Mouse (Mus musculus): Measurements from ENCODE around the gene Farp1.
A peak's percentile ranks its signal among the peaks of the same experiment; 100 is the strongest.

Farp1 gene

DNA sequence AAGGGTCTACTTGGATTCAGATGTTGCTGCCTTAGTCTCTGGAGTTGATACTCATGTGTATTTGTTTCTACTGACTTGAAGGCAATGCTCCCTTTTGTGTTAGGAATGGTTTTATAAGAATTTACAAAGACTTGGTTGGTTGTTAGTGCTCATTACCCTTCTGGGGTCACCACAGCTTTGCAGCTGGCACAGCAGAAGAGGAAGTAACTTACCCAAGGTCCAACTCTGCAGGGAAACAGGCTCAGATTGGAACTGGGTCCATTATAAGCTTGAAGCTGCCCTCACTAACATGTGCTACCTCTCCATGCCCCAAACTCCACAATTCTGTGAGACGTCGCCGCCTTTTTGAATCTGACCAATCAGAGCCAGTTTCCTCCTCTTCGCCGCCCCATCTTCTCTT, 22.8 kb downstream of the Farp1 start:
- DNase-seq (ENCODE audit: low read depth): no peak

GRCm38 (mm10) chr14:121058481-121058880, 23.5 kb downstream of the Farp1 start:
- no peak for DNase-seq (ENCODE audit: low read depth)

DNA sequence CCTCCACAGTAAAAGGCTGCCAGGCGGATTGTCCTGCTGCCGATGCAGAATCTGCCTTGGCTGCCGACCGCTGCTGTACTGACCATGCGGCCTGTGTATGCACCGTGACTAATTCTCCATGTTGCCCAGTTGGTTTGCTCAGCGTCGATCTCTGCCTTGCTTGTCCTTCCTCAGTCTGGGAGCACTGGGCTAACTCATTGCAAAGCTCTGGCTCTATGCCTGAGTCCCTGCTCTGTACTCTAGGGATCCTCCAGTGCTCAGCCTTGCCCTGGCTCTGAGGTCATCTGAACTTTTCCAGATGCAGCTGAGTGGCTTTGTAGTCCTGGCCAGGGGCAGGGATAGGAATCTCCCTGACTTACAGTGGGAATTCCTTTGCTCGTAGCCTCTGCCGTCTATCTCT, 24.3 kb downstream of the Farp1 start:
- peak; percentile 76 for DNase-seq (ENCODE audit: low read depth)

- DNase-seq (ENCODE audit: low read depth): no peak
Observed at GRCm38 (mm10) chr14:121060484-121060883, 25.5 kb downstream of the Farp1 start.

DNA sequence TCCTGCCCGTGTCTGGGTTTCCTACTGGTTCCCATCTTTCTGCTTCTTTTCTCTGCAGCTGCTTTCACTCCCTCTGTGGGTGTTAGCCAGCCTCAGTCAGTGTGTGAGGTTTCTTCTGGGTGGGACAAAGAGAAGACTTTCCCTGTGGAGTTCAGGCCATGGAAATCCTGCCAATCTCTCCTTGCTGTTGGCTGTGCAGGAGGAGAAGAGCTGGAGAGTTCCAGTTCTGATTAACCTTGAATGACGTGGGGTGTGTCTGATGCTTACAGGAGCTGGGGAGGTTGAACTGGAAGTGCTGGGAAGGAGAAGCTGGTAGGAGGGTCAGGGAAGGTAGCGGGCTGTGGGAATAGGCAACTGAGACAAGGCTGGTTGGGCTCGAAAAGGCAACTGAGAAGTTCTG, 26.7 kb downstream of the Farp1 start:
- peak; percentile 22 for DNase-seq (ENCODE audit: low read depth)

- DNase-seq (ENCODE audit: low read depth): peak; percentile 69
Observed at GRCm38 (mm10) chr14:121062238-121063082, 27.5 kb downstream of the Farp1 start.

- DNase-seq (ENCODE audit: low read depth): no peak
Observed at GRCm38 (mm10) chr14:121064726-121065125, 29.7 kb downstream of the Farp1 start.

GRCm38 (mm10) chr14:121073093-121073866, 38.3 kb downstream of the Farp1 start:
- peak; percentile 78 for DNase-seq (ENCODE audit: low read depth)

- DNase-seq (ENCODE audit: low read depth): no peak
Observed at GRCm38 (mm10) chr14:121074197-121074734, 39.3 kb downstream of the Farp1 start.

- DNase-seq (ENCODE audit: low read depth): no peak
Observed at GRCm38 (mm10) chr14:121080739-121081138, 45.7 kb downstream of the Farp1 start.

DNA sequence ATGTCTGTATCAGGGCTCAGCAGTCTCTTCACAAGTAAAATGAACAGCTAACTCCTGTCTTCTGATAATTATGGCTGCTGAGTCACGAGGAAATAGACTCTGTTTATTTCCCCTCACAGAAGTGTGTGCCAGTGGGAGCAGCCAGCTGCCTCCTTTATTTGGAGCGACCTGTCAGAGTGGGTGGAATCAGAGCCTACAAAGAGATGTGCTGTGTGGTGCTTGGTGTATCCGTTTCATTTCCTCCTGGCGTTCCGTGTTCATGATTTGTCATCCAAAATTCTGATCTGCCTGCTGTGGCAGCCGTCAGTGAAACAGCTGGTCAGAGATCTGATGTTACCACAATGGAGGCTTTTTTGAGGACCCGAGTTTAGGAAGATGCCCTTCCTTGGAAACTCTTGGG, 47.3 kb downstream of the Farp1 start:
- peak; percentile 68 for DNase-seq (ENCODE audit: low read depth)

DNA sequence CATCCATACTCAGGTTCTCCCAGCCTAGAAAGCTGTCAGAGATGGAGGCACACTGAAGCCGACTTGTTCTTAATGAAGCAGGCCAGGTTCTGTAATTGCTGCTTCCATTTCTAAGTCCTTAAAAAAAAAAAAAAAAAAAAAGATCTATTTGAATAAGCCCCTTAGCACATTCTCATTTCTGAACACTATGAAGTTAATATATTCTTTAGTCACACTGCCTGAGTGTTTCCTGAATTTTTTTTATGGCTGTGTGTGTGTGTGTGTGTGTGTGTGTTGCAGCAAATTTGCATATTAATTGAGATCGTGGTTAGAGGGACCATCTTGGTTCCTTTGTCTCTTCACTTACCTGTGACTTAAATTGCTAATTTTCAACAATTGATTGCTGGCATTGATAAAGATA, 47.8 kb downstream of the Farp1 start:
- DNase-seq (ENCODE audit: low read depth): no peak

- no peak for DNase-seq (ENCODE audit: low read depth)
Observed at GRCm38 (mm10) chr14:121083352-121083751, 48.4 kb downstream of the Farp1 start.

DNA sequence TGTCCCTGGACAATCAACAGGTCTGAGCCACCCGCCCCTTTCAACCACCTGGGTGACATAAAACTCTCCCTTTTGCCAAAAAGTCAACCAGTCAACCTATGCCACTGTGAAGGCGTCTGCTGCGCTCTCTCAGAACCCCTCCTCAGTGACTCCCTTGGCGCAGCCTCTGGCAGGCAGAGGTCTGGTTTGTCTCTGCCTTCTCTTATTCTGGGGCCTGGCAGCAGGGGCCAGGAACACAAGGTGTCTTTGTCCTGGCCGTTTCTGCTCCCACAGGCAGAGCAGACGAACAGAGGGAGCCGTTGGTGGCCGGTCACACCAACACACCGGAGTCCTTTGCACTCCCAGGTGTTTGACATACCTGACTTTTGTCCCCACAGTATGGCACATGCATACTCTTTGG, 57.5 kb downstream of the Farp1 start:
- DNase-seq (ENCODE audit: low read depth): no peak

GRCm38 (mm10) chr14:121093860-121094259, 58.9 kb downstream of the Farp1 start:
- no peak for DNase-seq (ENCODE audit: low read depth)

DNA sequence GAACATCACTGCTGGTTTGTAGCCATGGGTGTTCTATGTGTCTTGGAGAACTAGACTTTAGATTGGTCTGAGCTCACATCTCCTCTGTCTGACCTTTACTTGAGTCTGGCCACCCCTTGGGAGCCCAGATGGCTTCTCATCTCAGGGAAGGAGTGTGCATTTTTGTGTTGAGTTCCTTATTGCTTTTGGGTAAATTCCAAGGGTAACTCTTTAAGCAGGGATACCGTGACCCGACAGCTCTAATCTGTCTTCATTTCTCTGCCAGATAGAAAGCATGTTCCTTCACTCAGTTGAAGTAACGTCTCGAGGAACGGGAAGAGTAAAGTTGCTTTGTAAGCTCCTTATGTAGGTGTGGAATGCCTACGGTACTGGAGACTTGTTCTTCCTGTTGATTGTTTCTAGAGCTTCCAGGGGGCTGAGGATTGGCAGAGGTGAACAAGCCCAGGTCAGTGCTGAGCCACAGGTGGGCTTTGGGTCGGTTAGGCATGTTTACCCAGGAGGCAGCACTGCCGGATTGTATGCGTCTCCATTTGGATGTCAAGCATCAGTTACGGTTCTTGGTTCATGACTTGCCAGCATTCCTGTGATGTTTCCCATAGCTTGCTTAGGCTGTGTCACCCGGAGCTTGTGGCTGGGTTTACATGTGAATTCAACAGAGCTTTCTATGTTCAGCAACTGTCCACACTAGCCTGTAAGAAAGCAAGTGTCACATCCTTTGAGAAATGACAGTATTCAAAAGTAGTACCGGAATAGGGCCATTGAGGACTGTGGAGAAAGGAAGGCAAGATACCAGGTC, 62.8 kb downstream of the Farp1 start:
- DNase-seq (ENCODE audit: low read depth): peak; percentile 22

DNA sequence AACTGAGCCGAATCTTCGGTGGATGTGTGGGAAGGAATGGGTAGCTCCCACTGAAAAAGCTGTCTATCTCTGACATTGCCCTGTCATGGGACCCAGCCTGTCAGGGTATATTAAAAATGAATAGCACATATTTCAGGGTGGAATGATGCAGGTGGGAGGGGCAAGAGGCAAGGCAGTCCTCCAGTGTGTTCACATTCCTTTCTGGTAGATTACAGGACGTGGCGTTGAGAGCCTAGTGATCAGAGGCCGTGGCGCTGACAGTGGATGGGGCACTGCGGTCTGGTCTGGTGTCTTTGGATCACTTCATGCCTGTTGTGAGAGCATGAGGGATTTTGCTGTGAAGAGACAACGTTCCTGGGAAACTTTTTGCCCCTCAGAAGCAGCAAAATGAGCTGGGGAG, 64.1 kb downstream of the Farp1 start:
- DNase-seq (ENCODE audit: low read depth): no peak

DNA sequence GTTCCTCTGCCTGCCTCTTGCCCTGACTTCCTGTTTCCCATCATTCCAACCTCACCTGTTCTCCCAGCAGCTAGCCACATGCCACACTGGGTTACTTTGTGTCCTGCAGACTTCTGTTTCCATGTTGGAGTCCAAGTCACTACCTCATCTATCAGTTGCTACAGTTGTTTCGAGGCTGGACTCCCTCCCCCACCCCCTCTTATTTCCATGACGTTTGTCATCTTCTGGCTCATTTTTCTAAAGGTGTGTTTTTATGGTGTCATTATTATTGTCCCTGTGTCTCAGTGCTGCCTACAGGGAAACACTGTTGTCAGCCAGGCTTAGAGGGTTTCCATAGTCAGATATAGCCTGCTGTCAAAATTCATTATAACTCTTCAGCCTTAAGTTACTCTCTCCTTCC, 64.9 kb downstream of the Farp1 start:
- no peak for DNase-seq (ENCODE audit: low read depth)

DNA sequence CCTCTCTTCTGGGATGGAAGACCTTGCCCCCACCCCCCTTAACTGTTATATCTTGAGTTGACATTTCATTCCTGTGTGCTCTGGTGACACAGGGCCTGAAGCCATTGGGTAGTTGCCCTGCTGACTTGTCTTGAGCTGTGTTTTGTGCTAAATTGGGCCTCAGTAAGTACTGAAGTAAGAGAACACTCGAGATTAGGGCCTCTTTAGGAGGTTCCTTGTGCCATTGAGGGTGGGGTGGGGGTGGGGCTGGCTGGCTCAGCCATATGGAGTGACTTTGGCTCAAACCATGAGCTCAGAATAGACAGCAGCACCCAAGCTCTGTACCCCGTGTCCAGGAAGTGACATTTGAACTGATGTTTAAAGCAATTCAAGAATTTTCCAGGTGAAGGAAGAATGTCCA, 65.8 kb downstream of the Farp1 start:
- DNase-seq (ENCODE audit: low read depth): no peak

DNA sequence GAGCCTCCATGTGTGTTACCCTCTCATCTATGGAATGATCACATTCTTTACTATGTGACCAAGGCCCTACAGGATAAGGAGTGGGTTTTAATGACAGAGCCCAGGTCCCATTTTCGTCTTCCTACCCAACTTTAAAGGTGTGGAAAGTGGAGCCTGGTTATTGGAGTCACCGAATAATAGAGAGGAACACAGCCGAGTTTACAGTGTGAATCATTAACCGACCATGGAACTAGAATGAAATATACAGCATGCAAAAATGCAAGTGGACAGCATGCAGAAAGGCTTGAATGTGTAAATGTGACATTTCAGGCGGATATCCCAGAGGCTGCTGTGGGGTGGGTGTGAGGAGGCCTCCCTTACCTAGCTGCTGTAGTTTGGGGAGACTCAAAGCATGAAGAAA, 66.5 kb downstream of the Farp1 start:
- no peak for DNase-seq (ENCODE audit: low read depth)

DNA sequence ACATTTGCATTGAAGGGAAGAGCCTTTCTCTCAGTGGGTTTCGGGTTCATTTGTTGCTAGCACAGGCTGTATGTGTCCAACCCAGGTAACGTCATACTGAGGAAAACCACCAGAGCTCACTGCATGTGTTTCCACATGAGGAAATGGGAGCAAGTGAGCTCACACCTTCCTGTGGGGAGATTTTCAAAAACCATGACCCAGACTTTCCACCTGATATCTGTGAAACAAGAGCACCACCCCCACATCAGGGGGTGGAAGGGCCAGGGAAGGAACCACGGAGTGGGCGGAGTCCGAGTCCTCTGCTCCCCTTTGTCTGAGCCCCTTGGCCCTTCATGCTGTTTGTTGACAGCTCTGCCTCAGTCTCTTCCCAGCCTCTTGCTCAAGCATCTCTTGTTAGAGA, 67.6 kb downstream of the Farp1 start:
- no peak for DNase-seq (ENCODE audit: low read depth)

DNA sequence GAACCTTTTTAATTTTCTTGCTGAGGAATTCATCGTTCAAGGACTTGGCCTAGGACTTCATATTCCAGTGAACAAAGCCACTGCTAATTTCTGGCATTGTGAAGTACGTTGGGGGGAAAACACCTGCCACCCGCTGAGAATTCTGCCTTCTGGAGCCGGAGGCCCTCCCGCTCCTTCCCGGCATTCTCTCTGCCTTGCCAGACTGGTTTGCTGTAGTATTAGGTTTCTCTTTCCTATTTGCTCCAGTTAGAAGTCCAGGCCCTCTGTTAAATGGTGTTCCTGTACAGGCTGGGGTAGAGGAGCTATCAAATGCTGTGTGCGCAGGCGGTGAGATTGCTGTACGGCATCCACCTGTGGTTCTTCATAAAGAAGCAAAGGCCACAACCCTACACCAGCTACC, 68.5 kb downstream of the Farp1 start:
- DNase-seq (ENCODE audit: low read depth): no peak
